Mouse (Mus musculus) G1E (cell line): Measurements from ENCODE around the gene Mybbp1a. TPM values are rescaled to one million over a fixed set of nuclear protein-coding genes. Genes with fewer than 3 reads are reported as not detected.
A peak's percentile ranks its signal among the peaks of the same experiment; 100 is the strongest.

Experiments used
- ATAC-seq: 2 replicates; pipeline ENCODE4 v1.8.0; 2016; ENCODE audit warnings: mild to moderate bottlenecking; ENCODE audit not compliant: insufficient number of reproducible peaks, poor library complexity, low FRiP score, severe bottlenecking; ENCODE audit errors: extremely low read depth
- DNase-seq: peaks from one replicate; pipeline ENCODE4 v3.0.0; 2012; ENCODE audit warnings: low spot score
- H3K27me3 ChIP-seq: 2 replicates; pipeline ENCODE4 v1.6.1; 2012; ENCODE audit warnings: mild to moderate bottlenecking, low read length, inconsistent platforms; ENCODE audit not compliant: insufficient read depth
- H3K36me3 ChIP-seq: replicated peaks from 2 replicates; pipeline ENCODE3; 2012; ENCODE audit warnings: mild to moderate bottlenecking, inconsistent platforms
- H3K4me1 ChIP-seq: 2 replicates; pipeline ENCODE4 v1.6.1; 2012; ENCODE audit warnings: low read depth, low read length, inconsistent platforms, mixed read lengths; ENCODE audit not compliant: insufficient read depth
- H3K4me3 ChIP-seq: 2 replicates; pipeline ENCODE4 v1.5.1; 2012; ENCODE audit warnings: low read depth, mild to moderate bottlenecking, inconsistent platforms, low read length, moderate library complexity, mixed read lengths
- H3K9me3 ChIP-seq: replicated peaks from 2 replicates; pipeline ENCODE4 v1.6.1; 2012; ENCODE audit warnings: inconsistent platforms
- CTCF ChIP-seq: IDR thresholded peaks from 2 replicates; pipeline ENCODE4 v1.5.1; 2012; ENCODE audit warnings: low read depth, low read length, inconsistent platforms, mixed read lengths
- GATA1 ChIP-seq: IDR thresholded peaks from 2 replicates; pipeline ENCODE4 v1.6.1; 2012; ENCODE audit warnings: borderline replicate concordance, low read length, inconsistent platforms, mixed read lengths
- GATA2 ChIP-seq: IDR thresholded peaks from 2 replicates; pipeline ENCODE4 v1.6.1; 2012; ENCODE audit warnings: low read depth, low read length, inconsistent platforms, borderline replicate concordance
- POLR2AphosphoS5 ChIP-seq: IDR thresholded peaks from 2 replicates; pipeline ENCODE4 v1.6.1; 2012; ENCODE audit warnings: low read depth, low read length, inconsistent platforms; ENCODE audit not compliant: insufficient replicate concordance
- TAL1 ChIP-seq: conservative IDR thresholded peaks from 2 replicates; pipeline ENCODE4 v1.6.1; 2012; ENCODE audit warnings: low read depth, low read length, inconsistent platforms, mixed read lengths
- polyA plus RNA-seq: library from polyadenylated mRNA; stranded (reverse); fragments of >175 nt; gene quantifications from 2 replicates; pipeline ENCODE4 v1.2.3, GENCODE M21; 2012
- total RNA-seq, 2 experiments: library from RNA; stranded (forward) in 1 of 2; stranded (reverse) in 1 of 2; fragments of 200-1000 nt in 1 of 2; fragments of >200 nt in 1 of 2; fragmentation: Nextera tagmentation in 1 of 2; gene quantifications; 2 replicates each; pipeline ENCODE4 v1.2.3; 2014 to 2017

The Mybbp1a gene
- total and polyA plus RNA-seq, 3 experiments, result 125 to 496 (median 253) TPM

- no peak for DNase-seq
- peaks cover 64% of the 10 kb centered on the region for H3K27me3 ChIP-seq
- peak within 1 kb of the TSS; percentile 14; the same call in 1 of the 2 replicates for H3K4me3 ChIP-seq
- no peak for TF ChIP-seq GATA1
- no peak for TF ChIP-seq GATA2
- TF ChIP-seq TAL1, result no peak
- no peak for TF ChIP-seq CTCF
- TF ChIP-seq POLR2AphosphoS5, result no peak
- H3K36me3 ChIP-seq, result no peaks in the 10 kb centered on the region
- peaks cover 5% of the 10 kb centered on the region for H3K9me3 ChIP-seq
- peaks cover 20% of the 10 kb centered on the region for H3K4me1 ChIP-seq
- ATAC-seq, result no peak
Measured at GRCm38 (mm10) chr11:72411093-72411921, 29.8 kb upstream of the Mybbp1a start, which contains the start of gene Smtnl2. TSS of gene Smtnl2 (minus strand) at chr11:72411713.

GRCm38 (mm10) chr11:72411945-72412344 is 29.2 kb upstream of the Mybbp1a start:
- Histone ChIP-seq H3K4me3 (no peak overlapping the region), H3K4me1 (peaks cover 26% of the 10 kb centered on the region), H3K27me3 (peaks cover 63% of the 10 kb centered on the region)

GRCm38 (mm10) chr11:72413016-72413415 is 28.1 kb upstream of the Mybbp1a start:
- ATAC-seq (no peak), DNase-seq (no peak)
- TF ChIP-seq GATA2 (no peak), TAL1 (no peak), POLR2AphosphoS5 (no peak), CTCF (no peak), GATA1 (no peak)
- Histone ChIP-seq H3K4me1 (peaks cover 26% of the 10 kb centered on the region), H3K36me3 (no peaks in the 10 kb centered on the region), H3K4me3 (no peak overlapping the region), H3K27me3 (peaks cover 64% of the 10 kb centered on the region), H3K9me3 (peaks cover 5% of the 10 kb centered on the region)

More at GRCm38 (mm10) chr11:72411945-72412344, 29.2 kb upstream of the Mybbp1a start:
- TF ChIP-seq TAL1, result no peak
- TF ChIP-seq GATA1, result no peak
- TF ChIP-seq POLR2AphosphoS5, result no peak
- TF ChIP-seq CTCF, result no peak
- no peak for TF ChIP-seq GATA2
- ATAC-seq (no peak), DNase-seq (no peak)
- H3K36me3 ChIP-seq, result no peaks in the 10 kb centered on the region
- peaks cover 5% of the 10 kb centered on the region for H3K9me3 ChIP-seq

GRCm38 (mm10) chr11:72413601-72414190 is 27.5 kb upstream of the Mybbp1a start:
- Histone ChIP-seq H3K36me3 (no peaks in the 10 kb centered on the region), H3K4me1 (peaks cover 26% of the 10 kb centered on the region), H3K27me3 (peaks cover 67% of the 10 kb centered on the region), H3K4me3 (no peak overlapping the region), H3K9me3 (peaks cover 5% of the 10 kb centered on the region)
- DNase-seq, result no peak
- ATAC-seq, result no peak
- TF ChIP-seq CTCF, result no peak
- no peak for TF ChIP-seq TAL1
- TF ChIP-seq GATA2, result no peak
- TF ChIP-seq POLR2AphosphoS5, result no peak
- no peak for TF ChIP-seq GATA1

- no peak for TF ChIP-seq CTCF
- TF ChIP-seq GATA1, result no peak
- no peak for TF ChIP-seq POLR2AphosphoS5
- no peak for TF ChIP-seq GATA2
- no peak; the same call in 1 of the 2 replicates for TF ChIP-seq TAL1
- peaks cover 5% of the 10 kb centered on the region for H3K9me3 ChIP-seq
- DNase-seq (no peak), ATAC-seq (no peak)
- peaks cover 62% of the 10 kb centered on the region for H3K27me3 ChIP-seq
- no peaks in the 10 kb centered on the region for H3K36me3 ChIP-seq
- no peak overlapping the region for H3K4me3 ChIP-seq
- H3K4me1 ChIP-seq, result peaks cover 29% of the 10 kb centered on the region
Measured at GRCm38 (mm10) chr11:72415155-72415554, 26.0 kb upstream of the Mybbp1a start.

GRCm38 (mm10) chr11:72416666-72417065 is 24.5 kb upstream of the Mybbp1a start:
- no peaks in the 10 kb centered on the region for H3K36me3 ChIP-seq
- no peak overlapping the region for H3K4me3 ChIP-seq
- DNase-seq, result no peak
- H3K4me1 ChIP-seq, result peaks cover 33% of the 10 kb centered on the region
- no peak for TF ChIP-seq GATA2
- TF ChIP-seq POLR2AphosphoS5, result no peak
- no peaks in the 10 kb centered on the region for H3K9me3 ChIP-seq
- peaks cover 51% of the 10 kb centered on the region for H3K27me3 ChIP-seq
- ATAC-seq, result no peak
